Mouse (Mus musculus): ENCODE measurements around the gene Snx21. TPM values are rescaled to one million over a fixed set of nuclear protein-coding genes. Genes with fewer than 3 reads are reported as not detected.

Snx21 gene
- polyA plus RNA-seq (2015; fragmentation: Nextera tagmentation; extraction: Ambion mirVana) = 34.8 and 51.2 TPM in 2 replicates

DNA sequence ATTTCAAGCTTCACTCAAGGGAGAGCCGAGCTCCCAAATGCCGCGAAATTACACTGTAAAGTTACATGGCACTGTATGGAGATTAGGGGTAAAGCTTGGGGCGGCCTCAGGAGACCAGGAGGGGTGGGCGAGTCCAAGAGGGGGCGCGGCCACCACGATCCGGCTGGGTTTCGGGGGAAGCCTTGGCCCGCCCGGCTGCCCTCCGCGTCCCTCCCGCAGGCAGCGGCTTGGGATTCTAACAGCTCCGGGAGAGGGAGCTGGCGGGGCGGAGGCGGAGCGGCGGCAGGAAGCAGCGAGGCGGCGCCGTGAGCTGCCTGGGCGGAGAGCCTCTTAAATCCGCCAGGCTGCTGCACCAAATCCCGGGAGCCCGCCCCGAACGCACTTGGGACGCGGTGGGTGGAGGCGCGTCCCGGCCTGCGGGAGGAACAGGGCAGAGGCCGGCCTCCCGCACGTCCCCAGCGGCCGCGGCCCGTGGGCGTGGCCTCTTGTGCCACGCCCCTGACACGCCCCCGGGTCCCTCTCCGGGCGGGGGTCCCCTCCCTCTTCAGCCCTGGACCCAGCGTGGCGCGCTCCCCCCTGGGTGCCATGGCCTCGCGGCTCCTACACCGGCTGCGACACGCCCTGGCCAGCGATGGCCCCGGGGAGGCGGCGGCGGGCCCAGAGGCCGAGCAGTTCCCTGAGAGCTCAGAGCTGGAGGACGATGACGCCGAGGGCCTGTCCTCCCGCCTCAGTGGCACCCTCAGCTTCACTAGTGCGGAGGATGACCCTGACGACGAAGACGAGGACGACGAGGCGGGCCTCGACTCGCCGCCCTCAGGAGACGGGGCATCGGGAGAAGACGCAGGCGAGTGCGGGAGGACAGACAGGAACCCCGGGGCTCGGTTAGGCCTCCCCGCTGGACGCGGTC lies at the start of gene Snx21:
Gene Snx21, plus strand, starts transcription at position 343 of the 907 bp plus-strand sequence.

DNA sequence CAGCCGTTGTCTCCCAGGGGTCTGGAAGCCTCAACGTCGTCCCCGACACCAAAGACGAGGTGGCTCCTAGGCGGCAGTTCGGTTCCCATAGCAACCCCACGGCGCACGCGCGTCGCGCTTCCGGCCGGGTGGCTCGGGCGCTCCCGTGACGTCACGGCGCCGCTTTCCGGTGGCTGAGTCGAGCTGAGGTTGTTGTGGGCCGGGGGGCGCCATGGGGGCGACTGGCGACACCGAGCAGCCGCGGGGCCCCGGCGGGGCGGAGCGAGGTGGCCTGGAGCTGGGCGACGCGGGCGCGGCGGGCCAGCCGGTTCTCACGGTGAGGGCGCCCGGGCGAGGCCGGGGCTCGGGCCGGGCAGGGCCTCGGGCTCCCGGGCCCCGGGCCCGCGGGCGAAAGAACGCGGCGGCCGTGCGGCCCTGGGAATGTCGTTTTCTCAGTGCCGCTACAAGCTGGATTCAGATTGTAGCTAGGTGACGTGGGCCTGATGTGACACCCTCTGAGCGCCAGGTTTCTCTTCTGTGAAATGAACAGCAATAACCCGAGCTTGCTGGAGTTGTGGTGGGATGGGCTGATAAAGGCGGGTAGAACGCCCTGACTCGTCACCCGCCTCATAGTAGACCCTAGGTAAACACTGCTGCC lies 39.7 kb upstream of the Snx21 start, which contains the start of the genes Wfdc3 and Dnttip1:
Gene Wfdc3, minus strand, starts transcription at position 89 of the 637 bp plus-strand sequence.
Gene Dnttip1, plus strand, starts transcription at position 141 of the 637 bp plus-strand sequence.

DNA sequence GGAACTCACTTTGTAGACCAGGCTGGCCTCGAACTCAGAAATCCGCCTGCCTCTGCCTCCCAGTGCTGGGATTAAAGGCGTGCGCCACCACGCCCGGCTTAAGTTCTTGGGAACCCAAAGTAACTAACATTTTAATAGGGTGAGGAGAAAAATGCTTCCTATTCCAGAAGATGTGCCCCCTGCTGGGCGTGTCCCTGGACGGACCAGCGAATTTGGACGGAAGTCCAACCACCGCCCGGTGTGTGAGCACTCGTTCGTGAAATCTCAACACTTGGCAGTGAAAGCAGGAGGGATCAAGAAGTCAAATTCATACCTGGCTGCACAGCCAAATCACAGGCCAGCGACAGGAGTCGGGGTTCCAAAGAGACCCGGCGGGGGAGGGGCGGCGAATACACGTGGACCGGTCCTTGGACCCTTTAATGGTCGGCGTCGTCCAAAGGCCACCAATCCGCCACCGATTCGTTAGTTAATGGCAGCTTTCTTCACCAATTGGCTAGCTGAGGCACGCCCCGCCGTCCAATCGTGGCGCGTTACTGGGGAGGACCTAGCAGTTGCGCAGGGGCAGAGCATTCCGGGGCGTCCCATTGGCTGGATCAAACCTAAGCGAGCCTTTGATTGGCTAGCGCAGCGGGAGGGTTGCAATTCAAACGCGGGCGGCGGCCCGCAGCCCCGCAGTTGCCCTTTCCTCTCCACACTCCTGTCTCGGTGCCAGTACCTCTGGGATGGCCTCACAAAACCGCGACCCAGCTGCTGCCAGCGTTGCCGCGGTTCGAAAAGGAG lies 16.2 kb upstream of the Snx21 start, which contains the start of gene Ube2c:
Gene Ube2c, plus strand, starts transcription at position 641 of the 780 bp plus-strand sequence.

GRCm38 (mm10) chr2:164779481-164780086 lies 6.0 kb upstream of the Snx21 start, which contains the start of gene Tnnc2:
Gene Tnnc2, minus strand, starts transcription at chr2:164779967.

GRCm38 (mm10) chr2:164804533-164805331 lies 19.1 kb downstream of the Snx21 start, which contains the start of the genes Acot8 and Zswim3:
Gene Acot8, minus strand, starts transcription at chr2:164804882.
Gene Zswim3, plus strand, starts transcription at chr2:164805098.

GRCm38 (mm10) chr2:164822636-164823165 lies 37.1 kb downstream of the Snx21 start, which contains the start of gene Zswim1:
Gene Zswim1, plus strand, starts transcription at chr2:164822686.

DNA sequence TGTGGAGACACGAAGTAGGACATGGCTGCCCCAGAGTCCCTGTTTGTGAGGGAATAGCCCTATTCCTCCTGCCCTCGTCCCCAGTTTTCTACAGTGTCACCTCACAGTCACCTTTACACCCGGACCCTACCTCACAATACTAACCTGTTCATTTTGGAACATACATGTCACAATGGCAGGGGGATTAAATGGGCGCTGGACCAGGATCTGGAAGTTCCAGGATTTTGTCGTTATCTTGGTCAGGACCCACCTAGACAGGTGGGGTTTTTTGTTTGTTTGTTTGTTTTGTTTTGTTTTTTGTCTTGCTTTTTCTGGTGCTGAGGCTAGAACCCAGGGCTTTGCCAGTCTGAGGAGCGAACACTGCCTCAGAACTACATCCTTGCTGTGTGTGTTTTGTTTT lies 42.8 kb downstream of the Snx21 start, which contains the start of gene Spata25:
Gene Spata25, minus strand, starts transcription at position 101 of the 400 bp plus-strand sequence.

DNA sequence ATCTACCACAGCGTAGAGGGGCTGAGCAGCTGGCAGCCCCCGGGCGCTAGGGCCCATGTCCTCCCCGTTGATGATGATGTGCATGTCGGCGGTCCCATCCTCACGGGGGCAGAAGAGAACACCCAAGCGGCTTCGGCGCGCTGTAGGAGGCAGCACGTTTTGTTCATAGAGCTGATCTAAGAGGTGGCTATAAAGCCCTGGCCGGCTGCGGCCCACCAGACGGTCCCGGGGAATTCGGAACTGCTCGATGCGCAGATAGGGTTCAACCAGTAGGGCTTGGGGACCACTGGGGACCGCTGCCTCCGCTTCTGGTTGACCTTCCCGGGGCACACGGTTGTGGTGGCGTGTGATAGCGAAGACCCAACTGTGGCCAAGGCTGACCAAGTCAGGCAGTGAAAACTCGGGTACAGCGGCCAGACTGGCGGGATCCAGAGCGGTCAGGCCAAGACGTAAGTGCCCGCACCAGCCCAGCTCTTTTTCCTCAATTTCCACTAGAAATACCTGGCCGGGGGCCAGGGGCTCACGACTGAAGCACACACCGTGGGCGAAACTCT lies 47.2 kb downstream of the Snx21 start, which contains the start of gene Ctsa:
Gene Ctsa, plus strand, starts transcription at position 126 of the 554 bp plus-strand sequence.

GRCm38 (mm10) chr2:164833314-164833959 lies 47.8 kb downstream of the Snx21 start, which contains the start of gene Neurl2:
Gene Neurl2, minus strand, starts transcription at chr2:164833456.

Other genes with a start within 250 kb of the Snx21 start
- gene Wfdc2, start 223.4 kb upstream of the Snx21 start, polyA plus RNA-seq (2015; fragmentation: Nextera tagmentation; extraction: Ambion mirVana) = 3.7 and 24.5 TPM in 2 replicates
- not detected in 2 replicates for gene Spint3, start 212.4 kb upstream of the Snx21 start, polyA plus RNA-seq (2015; fragmentation: Nextera tagmentation; extraction: Ambion mirVana)
- gene Wfdc6a, start 200.4 kb upstream of the Snx21 start, polyA plus RNA-seq (2015; fragmentation: Nextera tagmentation; extraction: Ambion mirVana) = 2.2 TPM in 2 replicates
- 0.18 TPM in 1 of 2 replicates, not detected in the other for gene Eppin, start 192.2 kb upstream of the Snx21 start, polyA plus RNA-seq (2015; fragmentation: Nextera tagmentation; extraction: Ambion mirVana)
- gene Wfdc6b, start 172.3 kb upstream of the Snx21 start, polyA plus RNA-seq (2015; fragmentation: Nextera tagmentation; extraction: Ambion mirVana) = not detected in 2 replicates
- gene Wfdc8, start 172.2 kb upstream of the Snx21 start, polyA plus RNA-seq (2015; fragmentation: Nextera tagmentation; extraction: Ambion mirVana) = 0.26 TPM in 1 of 2 replicates, not detected in the other
- gene Wfdc16, start 147.0 kb upstream of the Snx21 start, polyA plus RNA-seq (2015; fragmentation: Nextera tagmentation; extraction: Ambion mirVana) = not detected in 2 replicates
- gene Wfdc10, start 129.8 kb upstream of the Snx21 start, polyA plus RNA-seq (2015; fragmentation: Nextera tagmentation; extraction: Ambion mirVana) = 0.33 TPM in 1 of 2 replicates, not detected in the other
- not detected in 2 replicates for gene Wfdc9, start 129.2 kb upstream of the Snx21 start, polyA plus RNA-seq (2015; fragmentation: Nextera tagmentation; extraction: Ambion mirVana)
- gene Wfdc11, start 111.7 kb upstream of the Snx21 start, polyA plus RNA-seq (2015; fragmentation: Nextera tagmentation; extraction: Ambion mirVana) = not detected in 2 replicates
- 0.21 and 0.61 TPM in 2 replicates for gene Wfdc13, start 100.7 kb upstream of the Snx21 start, polyA plus RNA-seq (2015; fragmentation: Nextera tagmentation; extraction: Ambion mirVana)
- gene Spint4, start 87.3 kb upstream of the Snx21 start, polyA plus RNA-seq (2015; fragmentation: Nextera tagmentation; extraction: Ambion mirVana) = not detected in 2 replicates
- gene Spint5, start 70.5 kb upstream of the Snx21 start, polyA plus RNA-seq (2015; fragmentation: Nextera tagmentation; extraction: Ambion mirVana) = not detected in 2 replicates
- gene Wfdc3, start 39.9 kb upstream of the Snx21 start, polyA plus RNA-seq (2015; fragmentation: Nextera tagmentation; extraction: Ambion mirVana) = 0.30 and 0.70 TPM in 2 replicates
- 52.3 and 62.8 TPM in 2 replicates for gene Dnttip1, start 39.8 kb upstream of the Snx21 start, polyA plus RNA-seq (2015; fragmentation: Nextera tagmentation; extraction: Ambion mirVana)
- 79.0 and 81.0 TPM in 2 replicates for gene Ube2c, start 15.9 kb upstream of the Snx21 start, polyA plus RNA-seq (2015; fragmentation: Nextera tagmentation; extraction: Ambion mirVana)
- gene Tnnc2, start 5.9 kb upstream of the Snx21 start, polyA plus RNA-seq (2015; fragmentation: Nextera tagmentation; extraction: Ambion mirVana) = 19.4 and 89.9 TPM in 2 replicates
- gene Acot8, start 19.1 kb downstream of the Snx21 start, polyA plus RNA-seq (2015; fragmentation: Nextera tagmentation; extraction: Ambion mirVana) = 15.9 and 18.7 TPM in 2 replicates
- 4.1 and 4.6 TPM in 2 replicates for gene Zswim3, start 19.3 kb downstream of the Snx21 start, polyA plus RNA-seq (2015; fragmentation: Nextera tagmentation; extraction: Ambion mirVana)
- 7.9 and 12.0 TPM in 2 replicates for gene Zswim1, start 36.9 kb downstream of the Snx21 start, polyA plus RNA-seq (2015; fragmentation: Nextera tagmentation; extraction: Ambion mirVana)
- not detected in 2 replicates for gene Spata25, start 42.7 kb downstream of the Snx21 start, polyA plus RNA-seq (2015; fragmentation: Nextera tagmentation; extraction: Ambion mirVana)
- gene Ctsa, start 47.0 kb downstream of the Snx21 start, polyA plus RNA-seq (2015; fragmentation: Nextera tagmentation; extraction: Ambion mirVana) = 120 and 175 TPM in 2 replicates
- 6.9 and 7.3 TPM in 2 replicates for gene Neurl2, start 47.6 kb downstream of the Snx21 start, polyA plus RNA-seq (2015; fragmentation: Nextera tagmentation; extraction: Ambion mirVana)
- gene Pltp, start 71.9 kb downstream of the Snx21 start, polyA plus RNA-seq (2015; fragmentation: Nextera tagmentation; extraction: Ambion mirVana) = 15.2 and 19.5 TPM in 2 replicates
- gene Pcif1, start 93.5 kb downstream of the Snx21 start, polyA plus RNA-seq (2015; fragmentation: Nextera tagmentation; extraction: Ambion mirVana) = 65.8 and 77.0 TPM in 2 replicates
- 5.2 and 6.4 TPM in 2 replicates for gene Zfp335, start 125.9 kb downstream of the Snx21 start, polyA plus RNA-seq (2015; fragmentation: Nextera tagmentation; extraction: Ambion mirVana)
- gene Mmp9, start 155.0 kb downstream of the Snx21 start, polyA plus RNA-seq (2015; fragmentation: Nextera tagmentation; extraction: Ambion mirVana) = 1.8 and 2.3 TPM in 2 replicates
- gene Slc12a5, start 175.0 kb downstream of the Snx21 start, polyA plus RNA-seq (2015; fragmentation: Nextera tagmentation; extraction: Ambion mirVana) = 1.0 and 2.0 TPM in 2 replicates
- gene Ncoa5, start 249.0 kb downstream of the Snx21 start, polyA plus RNA-seq (2015; fragmentation: Nextera tagmentation; extraction: Ambion mirVana) = 23.1 and 27.8 TPM in 2 replicates